In genomic region chr11:113648690-113649352, GRCm38 (mm10) we compare ENCODE assay signal across 8 mouse cellular contexts. TPM values are rescaled to one million over a fixed set of nuclear protein-coding genes. Genes with fewer than 3 reads are reported as not detected.
DNase-seq lines count a peak whose midpoint lies in the region; ATAC-seq and TF ChIP-seq lines count a peak whose summit lies in the region.

Gene Cog1 (plus strand): TSS chr11:113649169.

- H3K27ac ChIP-seq in intestine, postnatal 0 days (ENCODE audit: low read depth, low read length) = peak within 1 kb of the TSS; percentile 92
- peak within 1 kb of the TSS; percentile 97 for H3K27ac ChIP-seq in midbrain, embryonic 10.5 days (replicated peaks)

- peak; percentile 11 for DNase-seq in retina, postnatal 1 day
- DNase-seq in retina, embryonic 14.5 days (ENCODE audit: low spot score) = no peak
- no peak for DNase-seq in midbrain, embryonic 10.5 days (ENCODE audit: low spot score)
- no peak for DNase-seq in embryo, embryonic 10 days (ENCODE audit: low spot score)
- no peak for DNase-seq in embryo, embryonic 11 days

- peaks cover 3% of the 10 kb centered on the region; the same call in 1 of the 2 replicates for H3K4me1 ChIP-seq in intestine, postnatal 0 days (replicated peaks; ENCODE audit: control insufficient read depth, insufficient read depth, low read length)
- peaks cover 48% of the 10 kb centered on the region for H3K4me1 ChIP-seq in midbrain, embryonic 10.5 days

- 0 out of 2 replicates have a peak, but pooled peaks have one; percentile 2 for ATAC-seq in common myeloid progenitor, adult 5-6 weeks (replicated peaks; ENCODE audit: low read depth, poor library complexity, severe bottlenecking)
- ATAC-seq in granulocyte monocyte progenitor cell, adult 5-6 weeks (replicated peaks; ENCODE audit: poor library complexity, severe bottlenecking) = no peak
- no peak for ATAC-seq in intestine, postnatal 0 days

- WGBS in intestine, postnatal 0 days = 39% methylated on average over 26 of the region's 26 CpGs
- WGBS in midbrain, embryonic 10.5 days = 39% methylated on average over 26 of the region's 26 CpGs

- H3K27me3 ChIP-seq in intestine, postnatal 0 days (replicated peaks; ENCODE audit: control insufficient read depth, insufficient read depth, low read length) = no peaks in the 10 kb centered on the region
- H3K27me3 ChIP-seq in midbrain, embryonic 10.5 days (ENCODE audit: low read depth, poor library complexity, severe bottlenecking) = peaks cover 5% of the 10 kb centered on the region; the same call in 1 of the 2 replicates

- H3K36me3 ChIP-seq in intestine, postnatal 0 days (ENCODE audit: control insufficient read depth, insufficient read depth) = peaks cover 19% of the 10 kb centered on the region
- peaks cover 23% of the 10 kb centered on the region for H3K36me3 ChIP-seq in midbrain, embryonic 10.5 days

- peak within 1 kb of the TSS; percentile 98 for H3K4me3 ChIP-seq in intestine, postnatal 0 days (ENCODE audit: low read depth, low read length)
- peak within 1 kb of the TSS; percentile 96 for H3K4me3 ChIP-seq in midbrain, embryonic 10.5 days

- H3K4me2 ChIP-seq in intestine, postnatal 0 days (replicated peaks; ENCODE audit: low read depth) = peak within 1 kb of the TSS; percentile 68

- TF ChIP-seq CTCF in intestine, postnatal 0 days (IDR thresholded peaks at IDR 0.05; ENCODE audit: low read depth) = no peak

- H3K9me3 ChIP-seq in intestine, postnatal 0 days (ENCODE audit: control insufficient read depth) = no peaks in the 10 kb centered on the region
- peaks cover 5% of the 10 kb centered on the region; the same call in 1 of the 2 replicates for H3K9me3 ChIP-seq in midbrain, embryonic 10.5 days (replicated peaks)

- H3K9ac ChIP-seq in intestine, postnatal 0 days (ENCODE audit: low read depth, low read length) = peak within 1 kb of the TSS; percentile 81

RNA-seq across cellular contexts. Expression of gene Cog1, which starts in this region (rescaled TPM):
- total RNA-seq in common myeloid progenitor, adult 5-6 weeks (2017) = 17.2 and 19.2 TPM in 2 replicates
- total RNA-seq in granulocyte monocyte progenitor cell, adult 5-6 weeks (2014; fragmentation: Nextera tagmentation) = 39.1 and 63.6 TPM in 2 replicates
- 11.3 and 22.8 TPM in 2 replicates for total RNA-seq in granulocyte monocyte progenitor cell, adult 5-6 weeks (2017)
- 19.6 and 20.9 TPM in 2 replicates for polyA plus RNA-seq in intestine, postnatal 0 days (2015; fragmentation: Nextera tagmentation; extraction: Ambion mirVana)
- 23.1 and 29.9 TPM in 2 replicates for polyA plus RNA-seq in midbrain, embryonic 10.5 days (2016; fragmentation: Nextera tagmentation; extraction: Ambion mirVana)
